Mouse (Mus musculus): ENCODE data around the gene Anks1b.

- no peak for TF ChIP-seq CTCF (conservative IDR thresholded peaks at IDR 0.05; ENCODE audit: insufficient read depth, insufficient read length, low read depth, low read length)
- no peak for TF ChIP-seq POLR2A (IDR thresholded peaks at IDR 0.05; ENCODE audit: low read depth, low read length)
Observed at GRCm38 (mm10) chr10:90613051-90613450, 739.7 kb downstream of the Anks1b start.

All from kidney, adult 2 months (tissue).